ENCODE assay signal across 13 mouse cellular contexts in the genomic region with DNA sequence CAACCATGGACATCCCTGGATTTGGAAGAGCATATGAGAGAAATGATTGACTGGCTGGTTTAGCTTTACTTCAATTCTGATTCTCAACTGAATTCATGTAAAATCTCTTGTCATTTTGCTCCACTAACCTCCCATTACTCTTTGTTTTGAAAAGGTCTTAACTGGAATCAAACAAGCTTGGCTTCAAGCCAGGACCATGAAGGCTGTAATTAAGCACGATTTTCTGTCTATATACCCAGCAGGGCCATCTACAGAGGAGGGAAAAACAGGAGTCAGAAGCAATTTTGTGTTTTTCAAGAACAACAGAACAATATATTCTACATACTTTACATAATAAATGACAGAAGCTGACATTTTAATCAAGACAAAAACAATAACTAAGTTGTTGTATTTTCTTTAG.
"Had no signal": no experiment of that assay in that cellular context is flagged by ENCODE, and none has a peak within 500 bp of the region (broad histone marks: within the 10 kb centered on the region; RNA-seq: fewer than 3 reads in every experiment).

No protein-coding gene starts in this region.

- DNase-seq: kidney, adult 18-20 months; kidney, postnatal 36 days; liver; liver, embryonic 13.5 days; liver, postnatal 0 days; lung, postnatal 36 days; right cerebral cortex, postnatal 4 days; spleen, adult 18-20 months; thymus, adult 18-20 months; thymus, postnatal 14 days had no signal

- H3K27me3 ChIP-seq: kidney, embryonic 15.5 days; limb, embryonic 12.5 days; liver, embryonic 13.5 days had no signal

- H3K27ac ChIP-seq: kidney, embryonic 15.5 days; limb, embryonic 12.5 days; liver, embryonic 13.5 days had no signal

- ATAC-seq: liver, postnatal 0 days; midbrain, embryonic 16.5 days had no signal

- H3K4me3 ChIP-seq: kidney, embryonic 15.5 days; limb, embryonic 12.5 days; liver, embryonic 13.5 days had no signal

- H3K36me3 ChIP-seq: kidney, embryonic 15.5 days; limb, embryonic 12.5 days; liver, embryonic 13.5 days had no signal

- H3K9me3 ChIP-seq: kidney, embryonic 15.5 days; limb, embryonic 12.5 days; liver, embryonic 13.5 days had no signal

- H3K4me2 ChIP-seq: kidney, embryonic 15.5 days; limb, embryonic 12.5 days; liver, embryonic 13.5 days had no signal

- H3K4me1 ChIP-seq: kidney, embryonic 15.5 days; limb, embryonic 12.5 days; liver, embryonic 13.5 days had no signal

- H3K9ac ChIP-seq: kidney, embryonic 15.5 days; limb, embryonic 12.5 days; liver, embryonic 13.5 days; liver, postnatal 0 days had no signal
